Mouse (Mus musculus): ENCODE results near the gene Arid5b.

Arid5b gene

GRCm38 (mm10) chr10:68231385-68232182 is 47.0 kb downstream of the Arid5b start:
- DNase-seq, result no peak

- no peak for DNase-seq
Measured at GRCm38 (mm10) chr10:68230653-68231384, 47.7 kb downstream of the Arid5b start.

GRCm38 (mm10) chr10:68229640-68230565 is 48.6 kb downstream of the Arid5b start:
- peak in 1 of 2 experiments; percentile 44 for DNase-seq

- DNase-seq, result no peak
Measured at GRCm38 (mm10) chr10:68222676-68223075, 55.9 kb downstream of the Arid5b start.

- no peak for DNase-seq
Measured at GRCm38 (mm10) chr10:68222012-68222411, 56.5 kb downstream of the Arid5b start.

- no peak for DNase-seq
Measured at GRCm38 (mm10) chr10:68219327-68219726, 59.2 kb downstream of the Arid5b start.

GRCm38 (mm10) chr10:68218678-68219077 is 59.9 kb downstream of the Arid5b start:
- peak in 1 of 2 experiments; percentile 7 for DNase-seq

- no peak for DNase-seq
Measured at GRCm38 (mm10) chr10:68214809-68215468, 63.6 kb downstream of the Arid5b start.

GRCm38 (mm10) chr10:68212061-68212915 is 66.3 kb downstream of the Arid5b start:
- peak; percentile 72 to 84 for DNase-seq

GRCm38 (mm10) chr10:68211514-68211913 is 67.0 kb downstream of the Arid5b start:
- DNase-seq, result peak; percentile 61 to 64

- no peak for DNase-seq
Measured at GRCm38 (mm10) chr10:68210025-68210642, 68.4 kb downstream of the Arid5b start.

GRCm38 (mm10) chr10:68208670-68209065 is 69.9 kb downstream of the Arid5b start:
- no peak for DNase-seq

GRCm38 (mm10) chr10:68207803-68208669 is 70.5 kb downstream of the Arid5b start:
- DNase-seq, result peak; percentile 56 to 60

- no peak for DNase-seq
Measured at GRCm38 (mm10) chr10:68204391-68204790, 74.1 kb downstream of the Arid5b start.

GRCm38 (mm10) chr10:68203860-68204259 is 74.7 kb downstream of the Arid5b start:
- no peak for DNase-seq

GRCm38 (mm10) chr10:68203322-68203721 is 75.2 kb downstream of the Arid5b start:
- DNase-seq, result no peak

GRCm38 (mm10) chr10:68199440-68199839 is 79.1 kb downstream of the Arid5b start:
- DNase-seq, result no peak

GRCm38 (mm10) chr10:68196324-68196723 is 82.2 kb downstream of the Arid5b start:
- no peak for DNase-seq

GRCm38 (mm10) chr10:68193561-68193960 is 85.0 kb downstream of the Arid5b start:
- no peak for DNase-seq

GRCm38 (mm10) chr10:68192824-68193255 is 85.7 kb downstream of the Arid5b start:
- no peak for DNase-seq

Measured in kidney, postnatal 25 days (tissue).